Mouse (Mus musculus) G1E (cell line): ENCODE data around the gene Apoh.

Experiments used
- CTCF ChIP-seq: IDR thresholded peaks from 2 replicates; pipeline ENCODE4 v1.5.1; 2012; ENCODE audit warnings: low read depth, low read length, inconsistent platforms, mixed read lengths
- GATA1 ChIP-seq: IDR thresholded peaks from 2 replicates; pipeline ENCODE4 v1.6.1; 2012; ENCODE audit warnings: borderline replicate concordance, low read length, inconsistent platforms, mixed read lengths

- TF ChIP-seq CTCF (no peak), GATA1 (no peak)
Observed at GRCm38 (mm10) chr11:108325943-108326342, 17.2 kb upstream of the Apoh start.
